Mouse (Mus musculus) gastrocnemius, adult 2 months (tissue): ENCODE results near the gene Ces4a. TPM values are rescaled to one million over a fixed set of nuclear protein-coding genes. Genes with fewer than 3 reads are reported as not detected.

Experiments used
- DNase-seq: peaks from one replicate; pipeline ENCODE4 v3.0.0; 2022
- H3K27ac ChIP-seq: fragments of 200-600 bp; 2 replicates; pipeline ENCODE4 v1.8.1; 2022; ENCODE audit warnings: mild to moderate bottlenecking
- H3K4me3 ChIP-seq: fragments of 200-600 bp; 2 replicates; pipeline ENCODE4 v1.8.1; 2022; ENCODE audit warnings: mild to moderate bottlenecking, moderate library complexity
- CTCF ChIP-seq: fragments of 200-600 bp; IDR thresholded peaks from 2 replicates; pipeline ENCODE4 v1.8.1; 2022; ENCODE audit warnings: antibody characterized with exemption, mild to moderate bottlenecking, moderate library complexity
- intact Hi-C: fragments of 180-260 bp; cut with DNase I; formaldehyde crosslinking; loops from one replicate; pipeline ENCODE4 v1.15.1; 2025
- total RNA-seq, 2 experiments: library from RNA; stranded (reverse); gene quantifications; 2 replicates each; pipeline ENCODE4 v1.2.3; 2021

Gene Ces4a
- total RNA-seq, 2 experiments from 2014 or later: not detected

DNA sequence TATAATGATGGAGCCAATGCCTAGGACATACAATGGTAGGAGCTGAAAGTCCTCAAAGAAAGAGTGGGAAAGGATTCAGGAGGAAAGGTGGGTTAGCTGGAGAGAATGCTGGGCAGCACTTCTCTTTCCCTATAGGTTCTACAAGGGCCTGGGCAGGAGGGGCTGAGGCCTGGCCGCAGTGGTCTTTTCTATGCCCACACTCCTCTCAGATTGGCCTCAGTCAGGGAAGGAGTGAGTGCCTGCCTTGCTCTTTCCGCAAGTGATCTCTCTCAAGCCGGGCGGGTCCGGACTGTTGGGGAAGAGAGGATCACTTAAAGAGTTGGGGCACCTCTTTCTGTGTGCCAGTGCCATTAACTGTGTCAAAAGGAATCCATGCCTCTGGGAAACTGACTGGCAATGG lies 22.7 kb downstream of the Ces4a start:
- no peak for TF ChIP-seq CTCF
- intact Hi-C loops: no loop called here

DNA sequence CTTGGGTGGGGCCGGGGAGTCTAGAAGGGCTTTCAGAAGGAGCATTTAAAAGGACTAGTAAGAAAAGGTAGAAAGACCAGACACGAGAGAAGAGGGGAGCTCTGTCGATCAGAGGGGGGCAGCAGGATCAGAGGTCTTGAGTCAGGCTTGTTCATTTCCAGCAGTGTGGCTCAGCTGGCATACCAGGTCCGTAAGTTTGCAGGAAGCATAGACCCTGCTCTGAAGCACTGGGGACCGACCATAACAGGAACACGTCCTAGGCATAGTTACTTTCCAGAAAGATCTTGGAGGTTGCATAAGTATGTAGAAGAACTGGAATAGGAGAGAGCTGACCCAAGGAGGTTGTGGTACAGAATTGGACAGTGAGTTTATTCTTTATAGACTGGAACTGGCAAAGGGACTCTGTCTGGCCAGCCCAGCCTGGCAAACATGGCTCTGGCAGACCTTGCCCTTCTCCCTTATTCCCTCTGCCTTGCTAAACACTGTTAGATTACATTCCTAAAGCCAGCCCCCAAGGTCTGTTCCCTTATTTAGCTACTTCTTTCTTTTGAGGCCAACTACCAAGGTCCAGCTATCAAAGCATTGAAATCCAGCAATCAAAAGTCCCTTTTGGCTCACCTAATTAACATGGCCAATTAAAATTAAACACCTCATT lies 23.6 kb downstream of the Ces4a start:
- no peak for TF ChIP-seq CTCF
- Histone ChIP-seq H3K27ac (no peak overlapping the region), H3K4me3 (no peak overlapping the region)
- intact Hi-C loops: loop anchor here (5.0 kb wide), 1 partner anchor 62 kb away; no protein-coding TSS in a partner anchor
- DNase-seq: no peak

More for the DNA sequence above, 22.7 kb downstream of the Ces4a start:
- Histone ChIP-seq H3K4me3 (no peak overlapping the region), H3K27ac (no peak overlapping the region)
- no peak for DNase-seq

DNA sequence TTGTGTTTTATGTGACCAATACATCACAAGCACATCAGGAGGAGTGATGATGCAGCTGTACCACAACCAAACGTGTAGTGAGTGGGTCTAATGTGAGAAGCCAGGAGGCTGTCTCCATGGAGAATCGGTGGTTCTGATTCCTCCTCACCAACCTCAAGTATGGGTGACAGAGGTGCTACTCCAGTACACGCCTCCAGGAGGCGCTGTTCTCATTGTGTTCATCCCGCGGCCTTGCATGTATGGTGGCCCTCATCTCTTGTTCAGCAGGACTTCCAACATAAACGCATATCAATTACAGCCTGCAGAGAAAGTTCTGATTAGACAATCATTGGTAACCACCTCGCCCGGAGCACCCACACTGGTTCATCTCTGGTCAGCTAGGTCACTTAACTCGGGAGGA lies 26.0 kb downstream of the Ces4a start:
- peak; percentile 79 for TF ChIP-seq CTCF
- intact Hi-C loops: loop anchor here (5.0 kb wide), 1 partner anchor 60 kb away; no protein-coding TSS in a partner anchor
- Histone ChIP-seq H3K27ac (no peak overlapping the region), H3K4me3 (no peak overlapping the region)
- peak; percentile 66 for DNase-seq

DNA sequence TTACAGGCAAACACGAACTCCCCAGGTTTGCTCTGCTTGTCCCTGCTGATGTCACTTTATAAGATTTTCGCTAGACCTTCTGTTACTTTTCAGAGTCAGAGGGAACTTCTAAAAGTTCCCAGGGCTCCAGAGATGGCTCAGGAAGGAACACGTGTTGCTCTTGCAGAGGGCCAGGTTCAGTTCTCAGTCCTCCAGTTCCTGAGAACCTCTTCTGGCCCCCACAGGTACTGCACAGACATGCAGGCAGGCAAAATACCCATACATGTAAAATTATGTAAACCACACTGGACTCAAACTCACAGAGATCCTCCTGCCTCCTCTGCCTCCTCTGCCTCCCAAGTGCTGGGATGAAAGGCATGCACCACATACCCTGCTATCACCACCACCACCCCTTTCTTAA lies 26.5 kb downstream of the Ces4a start:
- Histone ChIP-seq H3K4me3 (no peak overlapping the region), H3K27ac (no peak overlapping the region)
- no peak for TF ChIP-seq CTCF
- no peak for DNase-seq
- intact Hi-C loops: loop anchor here (5.0 kb wide), 1 partner anchor 59 kb away; no protein-coding TSS in a partner anchor

DNA sequence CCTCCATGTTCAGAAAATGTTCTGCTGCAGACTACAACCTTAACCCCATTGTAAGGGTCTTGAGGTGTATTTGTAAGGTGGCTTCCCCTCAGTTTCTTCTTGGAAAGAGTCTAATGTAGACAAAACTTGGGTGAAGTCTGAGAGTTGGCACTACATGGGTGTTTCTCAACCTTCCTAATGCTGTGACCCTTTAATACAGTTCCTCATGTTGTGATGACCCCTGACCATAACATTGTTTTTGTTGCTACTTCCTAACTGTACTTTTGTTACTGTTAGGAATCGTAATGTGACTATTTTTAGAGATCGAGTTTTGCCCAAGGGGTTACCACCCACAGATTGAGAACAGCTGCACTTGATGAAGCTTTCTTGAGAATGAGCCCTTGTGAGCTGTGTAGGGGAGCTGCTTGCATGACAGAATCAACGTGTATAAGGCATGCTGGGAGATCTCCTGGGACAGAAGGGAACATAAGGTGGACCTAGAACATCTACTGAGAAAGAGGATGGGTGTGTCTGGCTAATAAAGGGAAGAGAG lies 29.6 kb downstream of the Ces4a start:
- no peak overlapping the region for H3K27ac ChIP-seq
- no peak for DNase-seq
- no peak overlapping the region for H3K4me3 ChIP-seq
- intact Hi-C loops: no loop called here
- TF ChIP-seq CTCF: no peak

DNA sequence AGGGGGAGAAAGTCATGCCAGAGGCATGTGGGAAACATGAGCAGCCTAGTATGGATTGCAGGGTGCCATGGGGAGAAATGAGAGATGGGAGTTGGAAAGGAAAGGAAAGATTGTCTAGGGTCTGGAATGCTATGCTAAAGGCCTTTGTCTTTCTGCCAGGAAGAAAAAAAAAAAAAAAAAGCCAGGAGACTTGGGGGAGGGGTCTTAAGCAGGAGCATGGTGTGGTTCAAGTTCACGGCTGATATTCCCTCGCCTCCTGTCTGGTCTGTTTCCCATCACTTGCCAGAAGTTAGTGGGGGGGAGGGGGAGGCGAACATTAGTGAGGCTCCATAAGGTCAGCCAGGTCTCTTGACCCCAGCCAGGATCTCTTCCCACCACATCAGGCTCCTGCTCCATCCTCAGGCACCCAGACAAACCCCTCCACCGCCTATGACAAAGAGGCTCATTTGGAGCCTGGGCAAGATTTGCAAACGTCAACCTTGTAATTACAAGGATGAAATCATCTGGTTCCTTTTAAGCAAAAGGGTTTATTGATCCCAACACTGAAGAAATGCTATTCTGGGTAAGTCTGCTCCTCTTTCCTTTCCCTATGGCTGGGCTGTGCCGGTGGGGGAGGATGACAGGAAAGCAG lies 32.8 kb downstream of the Ces4a start:
- intact Hi-C loops: no loop called here
- H3K27ac ChIP-seq: peak overlapping the region; percentile 46; the same call in 1 of the 2 replicates

DNA sequence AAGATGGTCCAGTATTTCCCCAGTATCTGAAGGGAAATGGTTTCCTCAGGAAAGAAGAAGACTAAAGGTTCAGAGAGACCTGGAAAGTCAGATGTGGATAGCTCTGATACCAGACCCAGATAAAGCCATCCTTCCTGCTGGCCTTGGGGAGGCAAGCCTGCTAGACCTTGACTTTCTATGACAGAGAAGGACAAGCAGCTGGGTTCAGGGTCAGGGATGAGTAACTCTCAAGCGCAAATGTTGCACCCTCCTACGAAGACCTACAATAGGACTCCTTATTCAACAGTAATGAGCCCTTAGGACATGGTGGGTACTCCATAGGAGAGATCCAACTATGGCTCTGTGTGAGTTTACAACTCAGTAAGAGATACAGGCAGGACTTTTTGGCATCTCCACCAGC lies 33.6 kb downstream of the Ces4a start:
- intact Hi-C loops: no loop called here
- H3K4me3 ChIP-seq: no peak overlapping the region
- TF ChIP-seq CTCF: no peak
- no peak for DNase-seq
- no peak overlapping the region for H3K27ac ChIP-seq

More for the DNA sequence above, 32.8 kb downstream of the Ces4a start:
- DNase-seq: no peak
- H3K4me3 ChIP-seq: no peak overlapping the region
- no peak for TF ChIP-seq CTCF

DNA sequence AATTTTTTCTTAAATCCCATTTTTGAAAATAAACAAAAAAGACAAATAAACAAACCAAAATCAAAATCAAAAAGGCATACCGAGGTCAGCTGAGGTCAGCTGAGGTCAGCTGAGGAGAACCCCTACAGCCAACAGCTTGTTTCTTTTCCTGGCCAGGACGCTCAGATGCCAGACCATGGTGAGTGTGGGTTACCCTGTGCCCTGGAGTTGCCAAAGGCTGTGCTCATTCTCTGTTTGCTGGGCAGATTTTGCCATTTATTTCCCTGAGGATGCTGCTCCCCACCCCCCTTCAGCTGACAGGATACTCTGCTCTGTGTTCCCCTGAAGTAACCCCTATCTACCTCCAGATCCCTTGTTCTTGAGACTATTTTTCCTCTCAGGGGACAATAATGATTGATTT lies 35.5 kb downstream of the Ces4a start:
- Histone ChIP-seq H3K27ac (peak overlapping the region; percentile 38), H3K4me3 (no peak overlapping the region)
- intact Hi-C loops: no loop called here
- TF ChIP-seq CTCF: no peak
- peak; percentile 64 for DNase-seq

DNA sequence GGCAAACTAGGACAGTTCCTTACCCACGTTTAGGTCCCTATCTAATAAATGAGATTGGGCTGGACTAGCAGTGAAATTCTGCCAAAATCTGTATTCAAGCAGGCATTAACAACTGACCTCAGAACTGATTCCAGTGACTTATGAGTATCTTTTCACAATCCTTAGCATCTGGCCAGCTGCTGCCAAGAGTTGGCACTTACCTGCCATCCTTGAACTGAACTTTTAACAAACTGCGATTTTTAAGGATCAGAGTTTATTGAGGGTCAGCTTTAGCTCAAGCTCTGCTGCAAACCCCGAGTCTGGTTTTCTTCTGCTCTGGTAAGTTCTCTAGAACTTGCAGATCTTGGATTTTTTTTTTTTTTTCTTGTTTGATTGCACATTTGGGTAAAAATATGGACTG lies 38.0 kb downstream of the Ces4a start:
- Histone ChIP-seq H3K4me3 (peak overlapping the region; percentile 94), H3K27ac (peak overlapping the region; percentile 97)
- DNase-seq: no peak
- no peak for TF ChIP-seq CTCF
- intact Hi-C loops: no loop called here

DNA sequence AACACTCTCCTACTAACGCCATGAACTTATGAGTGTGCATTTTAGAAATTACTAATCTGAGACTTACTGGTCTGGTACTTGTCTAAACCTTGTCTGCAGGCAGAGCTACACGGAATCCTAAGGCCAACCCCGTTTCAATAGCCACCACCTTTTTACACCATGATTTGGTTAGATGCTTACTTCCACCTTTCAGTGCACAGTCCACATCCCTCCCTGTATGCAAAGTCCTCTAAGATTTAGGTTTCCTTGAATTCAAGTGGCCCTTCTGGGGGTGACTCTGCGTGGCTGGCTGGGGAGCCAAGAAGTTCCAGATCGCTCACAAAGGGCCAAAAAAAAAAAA lies 38.4 kb downstream of the Ces4a start:
- no peak for TF ChIP-seq CTCF
- intact Hi-C loops: loop anchor here (5.0 kb wide), 1 partner anchor 52 kb away; no protein-coding TSS in a partner anchor
- Histone ChIP-seq H3K4me3 (peak overlapping the region; percentile 94), H3K27ac (peak overlapping the region; percentile 97)
- no peak for DNase-seq

DNA sequence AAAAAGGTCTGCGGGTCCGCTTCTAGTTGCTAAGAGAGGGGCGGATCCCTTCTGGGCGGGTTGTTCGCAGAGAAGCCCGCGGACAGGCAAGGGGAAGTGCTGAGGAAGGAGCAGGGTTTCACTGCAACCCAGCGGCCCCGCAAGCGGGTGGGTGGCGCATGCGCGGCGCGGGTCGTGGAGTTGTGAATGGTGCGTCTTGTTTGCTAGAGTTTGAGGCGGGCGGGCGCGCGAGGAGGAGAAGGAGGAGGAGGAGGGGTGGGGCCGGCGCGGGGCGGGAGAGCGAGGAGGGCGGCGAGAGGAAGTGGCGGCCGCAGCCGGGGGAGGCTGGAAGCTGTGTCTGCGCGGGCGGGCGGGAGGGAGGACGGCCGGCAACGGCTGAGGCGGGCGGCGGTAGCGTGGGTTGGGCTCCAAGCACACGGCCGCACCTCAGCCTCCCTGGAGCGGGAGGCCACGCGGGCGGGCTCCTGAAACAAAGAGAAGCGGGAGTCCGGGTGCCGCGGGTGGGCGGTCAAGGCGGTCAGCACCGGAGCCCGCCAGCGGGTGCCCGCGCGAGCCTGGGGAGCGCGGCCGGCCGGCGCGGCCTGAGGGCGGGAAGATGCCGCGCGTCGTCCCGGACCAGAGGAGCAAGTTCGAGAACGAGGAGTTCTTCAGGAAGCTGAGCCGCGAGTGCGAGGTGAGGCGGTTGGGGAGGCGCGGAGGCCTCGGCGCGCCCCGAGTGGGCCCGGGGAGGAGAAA lies 38.9 kb downstream of the Ces4a start, which contains the start of gene Cbfb:
Gene Cbfb (plus strand): TSS at position 294 of the 735 bp plus-strand sequence.
- H3K27ac ChIP-seq: peak within 1 kb of the TSS; percentile 97
- intact Hi-C loops: loop anchor here (5.0 kb wide), 1 partner anchor 52 kb away; no protein-coding TSS in a partner anchor
- no peak for TF ChIP-seq CTCF
- peak within 1 kb of the TSS; percentile 94 for H3K4me3 ChIP-seq
- DNase-seq: peak; percentile 99

DNA sequence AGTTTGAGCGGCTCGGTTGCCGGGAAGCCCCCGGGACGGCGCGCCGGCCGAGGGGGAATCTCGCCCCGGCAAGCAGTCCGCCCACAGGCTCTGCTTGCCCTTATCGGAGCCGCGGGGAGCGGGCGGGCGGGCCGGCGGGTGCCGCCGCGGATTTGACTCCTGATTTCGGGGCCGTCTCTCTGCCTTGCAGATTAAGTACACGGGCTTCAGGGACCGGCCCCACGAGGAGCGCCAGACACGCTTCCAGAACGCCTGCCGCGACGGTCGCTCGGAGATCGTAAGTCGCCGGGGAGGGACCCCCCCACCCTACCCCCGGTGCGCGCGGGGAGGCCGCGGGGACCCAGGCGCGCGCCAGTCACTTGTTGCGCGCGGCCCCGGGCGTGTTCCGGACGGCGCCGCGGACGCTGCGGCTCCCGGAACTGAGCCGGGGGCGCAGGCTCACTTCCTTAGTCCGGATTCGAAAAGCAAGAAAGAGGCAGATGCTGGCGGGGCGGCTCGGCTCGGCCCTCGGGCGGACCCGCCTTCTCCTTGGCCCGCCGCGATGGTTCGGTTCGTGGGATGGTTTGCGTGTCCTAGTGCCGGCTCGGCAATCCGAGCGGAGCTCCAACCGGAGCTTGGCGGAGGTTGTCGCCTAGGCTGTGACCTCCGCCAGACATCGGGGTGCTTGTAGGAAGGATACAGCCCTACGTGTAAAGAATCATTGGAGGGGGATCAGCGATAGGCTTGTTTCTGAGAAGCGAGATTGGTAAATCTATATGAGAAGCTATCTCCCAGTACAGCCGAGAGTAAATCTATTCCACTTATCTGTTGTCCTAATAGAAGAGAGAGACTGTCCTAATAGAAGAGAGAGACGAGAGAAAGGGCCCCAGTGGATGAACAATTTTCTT lies 39.8 kb downstream of the Ces4a start:
- H3K27ac ChIP-seq: peak overlapping the region; percentile 97
- peak; percentile 83 for DNase-seq
- intact Hi-C loops: loop anchor here (5.0 kb wide), 1 partner anchor 51 kb away; no protein-coding TSS in a partner anchor
- H3K4me3 ChIP-seq: peak overlapping the region; percentile 94
- no peak for TF ChIP-seq CTCF
